Mouse (Mus musculus) spleen, adult 18-20 months (tissue): ENCODE data around the gene BC052040.

ENCODE experiments used
- DNase-seq, 2 experiments: peaks; one replicate each; pipeline ENCODE4 v3.0.0; 2022; ENCODE audit warnings: mixed read lengths in 2 of 2

The BC052040 gene

DNA sequence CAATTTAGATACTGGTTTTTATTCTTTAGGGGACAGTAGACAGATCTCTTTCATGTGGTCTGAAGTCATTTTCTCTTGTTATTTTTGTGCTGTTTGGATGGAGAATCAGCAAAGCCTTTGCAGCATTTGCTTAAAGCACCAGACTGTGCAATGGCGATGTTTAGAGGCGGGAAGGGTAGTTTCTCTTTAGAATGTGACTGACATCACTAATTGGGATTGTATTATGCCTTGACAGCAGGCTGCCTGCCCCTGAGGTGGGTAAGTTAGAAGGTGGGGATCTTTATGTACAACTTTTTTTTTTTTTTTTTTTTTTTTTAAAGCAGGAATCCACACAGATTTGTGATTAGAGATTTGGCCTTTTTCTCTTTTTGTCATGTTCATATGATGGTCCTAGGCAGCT, 20.6 kb downstream of the BC052040 start:
- no peak for DNase-seq

DNA sequence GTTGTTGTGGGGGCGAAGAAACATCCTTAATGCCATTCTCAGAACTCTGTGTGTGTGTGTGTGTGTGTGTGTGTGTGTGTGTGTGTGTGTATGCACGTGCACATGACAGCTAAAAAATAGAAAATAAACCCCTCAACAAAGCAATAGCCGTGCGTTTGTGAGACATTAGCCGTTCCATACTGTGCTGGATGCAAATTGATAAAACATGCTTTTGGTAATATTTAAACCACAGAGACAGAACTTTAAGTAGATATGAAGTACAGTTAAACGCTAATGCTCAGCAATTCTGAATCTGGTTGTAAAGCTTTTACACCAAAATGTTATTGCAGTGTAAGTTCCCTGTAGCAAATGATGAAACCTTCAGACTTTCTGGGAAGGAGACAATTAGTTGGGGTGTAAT, 22.6 kb downstream of the BC052040 start:
- no peak for DNase-seq

DNA sequence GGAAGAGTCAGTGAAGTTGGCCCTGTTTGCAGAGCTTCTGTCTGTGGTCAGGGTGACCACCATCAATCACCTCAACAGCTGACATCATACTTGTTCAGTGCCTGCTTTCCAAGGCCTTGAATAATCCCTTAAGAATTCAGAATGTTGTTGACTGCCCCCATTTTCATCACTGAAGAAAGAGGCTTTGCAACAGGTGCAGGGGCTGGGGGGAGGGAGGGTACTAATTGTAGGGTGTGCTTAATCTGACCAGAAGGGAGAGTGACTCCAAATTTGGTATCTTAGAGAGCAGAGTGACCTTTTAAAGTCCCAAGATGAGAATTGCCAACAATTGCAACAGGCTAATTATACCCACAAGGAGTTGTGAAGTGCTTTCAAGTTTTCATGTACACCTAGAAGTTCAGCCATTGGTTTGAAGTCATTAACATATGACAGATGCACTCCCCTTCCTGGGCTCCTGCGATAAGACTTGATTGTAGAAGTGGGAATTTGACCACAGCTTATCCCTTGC, 24.4 kb downstream of the BC052040 start:
- no peak for DNase-seq

DNA sequence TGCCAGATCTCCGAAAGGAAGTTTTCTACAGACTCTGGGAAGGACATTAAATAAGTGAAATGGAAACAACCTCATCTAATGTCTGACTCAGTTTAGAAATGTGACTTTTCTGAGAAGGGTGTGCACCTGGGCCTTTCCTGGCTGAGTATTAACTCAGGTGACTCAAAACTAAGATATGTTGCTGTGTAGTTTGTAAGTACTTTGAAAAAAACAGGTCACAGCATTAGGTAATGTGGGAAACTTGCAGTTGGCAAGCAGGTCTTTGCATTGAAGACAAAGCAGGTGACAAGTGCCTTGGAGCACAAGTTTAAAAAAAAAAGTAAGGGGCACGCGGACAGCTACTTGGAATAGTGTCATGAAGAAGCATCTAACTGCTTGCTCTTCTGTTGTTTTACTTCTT, 27.5 kb downstream of the BC052040 start:
- DNase-seq = no peak

DNA sequence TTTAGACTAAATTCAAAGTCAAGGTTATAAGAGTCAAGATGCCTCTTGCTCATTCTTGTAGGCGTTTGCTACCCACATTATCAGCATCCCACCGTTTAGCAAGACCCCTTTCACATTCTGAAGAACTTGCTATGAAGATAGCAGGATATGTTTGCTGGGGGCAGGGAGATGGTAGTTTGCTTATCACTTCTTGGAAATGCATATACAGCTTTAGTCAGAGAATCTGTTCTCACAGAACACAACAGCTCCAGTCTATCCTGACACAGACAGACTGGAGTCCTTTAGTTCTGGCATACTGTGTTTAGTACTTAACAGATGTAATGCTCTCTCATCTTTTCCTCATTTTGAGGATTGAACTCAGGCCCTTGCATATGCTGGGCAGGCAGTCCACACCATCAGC, 28.6 kb downstream of the BC052040 start:
- DNase-seq = no peak

DNA sequence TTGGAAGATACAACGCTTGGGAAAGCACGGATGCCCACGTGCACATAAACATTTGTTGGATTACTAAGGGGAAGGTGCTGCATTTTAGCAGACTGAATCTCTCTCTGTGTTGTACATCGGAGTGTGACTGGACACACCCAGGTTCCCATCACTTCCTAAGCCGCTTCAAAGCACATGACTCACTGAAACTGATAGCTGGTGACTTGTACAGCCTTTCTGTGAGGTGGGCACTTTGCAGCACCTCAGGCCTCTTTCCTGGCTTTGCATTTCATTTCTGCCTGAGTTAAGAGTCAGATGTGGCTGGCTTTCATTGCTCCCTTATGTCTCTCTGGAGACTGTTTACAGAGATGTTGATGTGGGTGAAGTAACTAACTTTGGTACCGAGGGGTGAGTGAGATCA, 29.0 kb downstream of the BC052040 start:
- no peak for DNase-seq

DNA sequence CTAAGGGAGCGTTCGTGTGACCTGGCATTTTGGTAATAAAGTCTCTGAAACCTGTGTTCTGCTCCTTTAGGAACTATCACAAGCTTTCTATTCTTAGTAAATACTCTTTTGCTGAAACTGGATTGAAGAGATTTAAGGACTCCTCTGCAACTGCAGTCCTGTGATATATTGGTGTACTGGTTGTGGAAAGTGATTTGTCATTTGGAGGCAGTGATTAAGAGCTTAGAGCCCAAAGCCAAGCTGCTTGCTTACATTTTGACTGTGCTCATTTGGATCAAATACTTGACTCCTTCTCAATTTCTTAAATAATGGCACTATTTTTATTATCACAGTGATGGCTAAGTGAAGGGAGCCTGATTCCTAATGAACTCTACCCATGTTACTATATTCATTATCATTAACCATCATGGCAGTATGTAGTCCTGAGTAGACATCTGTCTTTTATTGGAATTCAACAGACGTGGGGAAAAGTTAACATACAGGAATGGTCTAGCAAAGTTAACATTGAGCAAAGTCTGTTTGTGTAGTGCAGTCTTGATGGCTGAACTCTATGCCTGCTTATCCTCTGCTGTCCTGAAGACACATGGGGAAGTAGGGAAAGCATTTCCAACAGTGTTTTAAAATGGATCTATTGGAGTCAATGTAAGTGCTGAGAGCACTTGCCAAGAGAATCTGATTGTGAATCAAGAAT, 32.5 kb downstream of the BC052040 start:
- no peak for DNase-seq

DNA sequence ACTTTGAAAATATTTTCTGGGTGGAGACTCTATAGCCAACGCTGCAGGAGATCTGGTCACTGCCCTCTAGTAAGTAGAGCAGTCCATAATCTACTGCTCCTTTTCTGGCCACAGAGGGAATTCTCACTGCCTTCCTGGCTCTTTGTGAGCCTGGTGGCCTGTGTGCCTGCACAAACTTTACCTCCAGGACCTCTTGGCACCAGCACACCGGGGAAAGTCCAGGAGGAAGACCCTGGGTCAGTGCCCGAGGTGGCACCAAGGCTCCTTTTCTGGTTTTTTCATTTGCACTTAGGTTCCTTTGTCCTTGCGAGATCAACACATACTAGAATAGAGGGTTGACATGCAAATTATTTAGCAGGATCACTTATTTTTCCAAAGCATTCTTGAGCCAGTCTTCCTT, 47.0 kb downstream of the BC052040 start:
- DNase-seq = no peak

DNA sequence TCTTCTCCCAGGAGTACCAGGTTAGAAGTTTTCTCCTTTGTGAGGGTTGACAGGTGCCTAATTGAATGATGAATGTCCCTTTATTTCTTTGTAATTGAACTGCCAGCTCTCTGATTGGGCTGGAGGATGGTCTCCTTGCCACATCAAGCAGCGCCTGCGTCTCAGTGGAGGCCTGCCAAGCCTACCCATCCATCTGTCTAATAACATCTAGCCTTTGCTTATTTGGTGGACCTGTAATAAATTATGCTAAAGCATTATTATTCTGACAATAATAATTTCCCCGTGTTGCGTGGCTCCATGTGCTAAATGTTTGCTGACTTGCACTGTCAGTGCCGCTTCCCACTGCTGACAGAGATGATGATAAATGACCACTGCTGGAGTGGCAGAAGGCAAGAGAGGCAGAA, 49.5 kb downstream of the BC052040 start:
- DNase-seq = no peak

DNA sequence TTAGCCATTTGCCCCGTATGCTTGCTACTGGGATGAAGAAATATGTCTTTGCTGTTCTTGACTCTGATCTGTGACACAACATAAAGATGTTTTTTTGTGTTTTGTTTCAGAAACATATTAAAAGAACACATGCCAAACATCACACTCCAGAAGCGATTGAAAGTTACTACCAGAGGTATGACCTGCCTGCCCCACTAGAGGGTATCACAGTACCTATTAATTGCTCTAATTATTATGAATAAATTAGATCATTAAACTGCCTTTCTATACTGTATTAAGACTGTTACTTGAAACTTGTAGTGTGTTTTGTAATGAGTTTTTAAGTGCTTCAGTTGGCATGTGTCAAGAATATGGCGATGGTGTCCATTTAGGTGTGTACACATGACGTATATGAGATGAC, 50.3 kb downstream of the BC052040 start:
- no peak for DNase-seq

DNA sequence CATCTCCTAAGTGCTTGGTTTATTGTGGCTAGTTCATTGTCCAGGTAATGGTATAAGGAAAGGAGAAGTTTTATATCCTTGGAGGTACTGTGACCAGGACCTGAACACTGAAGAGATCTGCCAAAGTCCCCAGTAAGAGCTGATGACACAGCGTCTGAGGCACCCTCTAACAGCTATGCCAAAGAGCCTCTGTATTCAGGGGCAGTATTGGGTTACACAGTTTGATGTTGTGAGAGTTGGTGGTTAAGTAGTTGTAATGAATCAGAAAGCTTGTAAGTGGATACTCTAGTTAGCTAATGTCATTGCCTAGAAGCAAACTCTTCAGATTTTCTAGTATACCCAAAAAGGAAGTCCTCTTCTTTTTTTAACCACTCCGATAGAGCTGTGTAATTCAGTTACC, 68.7 kb downstream of the BC052040 start:
- no peak for DNase-seq

DNA sequence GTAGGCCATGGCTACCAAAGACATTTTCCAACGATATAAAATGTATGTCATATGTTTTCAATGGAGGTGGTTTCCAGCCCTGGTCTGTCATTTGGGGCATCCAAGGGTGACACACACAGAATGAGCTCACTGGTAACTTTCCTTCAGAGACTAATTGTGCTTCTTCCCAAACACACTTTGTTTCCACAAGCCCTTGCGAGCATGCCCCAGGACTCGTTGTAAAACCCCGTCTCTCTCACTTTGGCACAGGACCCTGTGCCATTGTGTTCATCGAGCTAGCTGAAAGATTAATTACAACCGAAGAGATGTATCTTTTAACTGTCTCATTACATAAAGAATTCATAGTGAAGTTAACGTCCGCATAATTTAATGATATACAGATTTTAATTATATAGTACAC, 78.2 kb downstream of the BC052040 start:
- no peak for DNase-seq

DNA sequence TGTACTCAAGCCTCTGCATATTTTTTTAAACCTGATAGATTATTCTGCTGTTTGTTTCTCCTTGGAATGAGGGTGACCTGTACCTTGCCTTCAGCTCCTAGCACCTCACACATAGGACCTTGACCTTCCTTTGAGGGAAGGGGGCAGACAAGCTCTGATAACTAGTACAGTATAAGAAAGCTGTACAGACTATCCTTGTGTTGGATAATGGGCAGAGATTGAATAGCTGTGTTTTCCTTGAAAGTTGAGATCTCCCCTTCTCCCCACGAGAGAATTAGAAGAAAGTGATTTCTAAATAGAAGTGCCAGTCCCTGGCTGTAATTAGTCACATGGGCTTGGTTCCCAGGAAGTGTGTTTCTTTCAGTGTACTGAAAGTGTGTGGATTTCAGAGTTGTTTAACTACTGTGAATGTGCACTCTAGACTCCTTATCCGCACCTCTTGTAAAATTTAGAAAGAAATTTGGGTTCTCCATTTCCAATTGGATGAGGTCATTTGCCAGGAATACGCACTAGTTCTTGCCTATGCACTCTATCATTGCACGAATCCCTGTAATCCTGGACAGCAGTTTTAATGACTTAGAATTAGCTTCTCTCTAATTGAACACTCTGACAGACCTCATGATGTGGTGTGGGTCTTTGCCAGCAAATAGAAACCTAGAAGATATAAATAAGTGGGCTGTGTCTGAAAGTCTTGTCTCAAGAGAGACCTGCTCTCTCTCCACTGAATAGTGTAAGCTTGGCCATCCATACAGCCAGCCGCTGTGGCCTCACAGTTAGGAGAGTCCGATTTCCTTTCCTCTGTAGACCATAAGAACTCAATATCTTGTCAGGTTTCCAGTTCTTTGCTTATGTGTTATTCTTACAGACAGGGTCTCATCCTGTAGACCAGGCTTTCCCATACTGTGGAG, 79.0 kb downstream of the BC052040 start:
- no peak for DNase-seq

DNA sequence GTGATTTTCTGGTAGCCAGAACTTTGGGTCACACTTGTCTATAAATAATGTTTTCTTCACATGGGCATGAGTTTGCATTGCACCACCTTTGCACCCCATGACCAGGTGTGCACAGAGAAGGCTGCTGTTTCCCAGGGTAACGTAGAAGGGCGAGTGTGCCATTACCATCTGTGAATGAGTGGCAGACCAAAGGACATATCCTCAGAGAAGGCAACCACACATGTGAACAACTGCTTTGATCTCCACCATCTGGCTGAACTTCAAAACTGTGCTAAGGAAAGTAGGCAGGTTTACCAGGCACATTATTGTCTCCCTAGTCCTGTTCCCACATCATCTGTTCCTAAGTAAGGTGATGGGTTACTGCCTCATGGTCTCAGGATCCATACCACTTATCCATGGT, 86.0 kb downstream of the BC052040 start:
- no peak for DNase-seq

DNA sequence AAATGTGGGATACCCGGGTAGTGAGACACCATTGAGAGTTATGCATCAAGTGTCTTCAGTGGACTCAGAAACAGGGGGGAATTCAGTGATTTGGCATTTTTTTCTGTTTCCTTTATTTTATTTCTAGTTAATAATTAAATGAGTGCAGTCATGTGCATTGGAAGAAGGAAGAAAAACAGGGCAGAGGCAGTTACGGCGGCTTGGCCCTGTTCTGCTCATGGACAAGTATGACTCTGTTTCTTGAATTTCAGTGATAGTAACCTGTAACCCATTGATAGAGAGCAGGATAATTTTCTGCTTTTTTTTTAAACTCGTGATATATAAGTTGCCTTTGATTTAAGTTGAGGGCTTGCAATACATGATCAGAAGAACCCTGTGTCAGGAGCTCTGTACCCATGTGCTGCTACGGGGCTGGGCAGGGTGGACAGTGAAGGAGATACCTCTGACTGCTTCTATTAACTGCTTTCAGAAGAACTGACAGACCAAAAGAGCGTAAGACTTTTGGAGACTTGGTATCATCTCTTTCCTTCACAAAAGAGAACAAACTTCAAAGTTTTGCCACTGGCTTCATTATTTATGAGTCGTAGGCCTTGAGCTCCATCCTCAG, 91.6 kb downstream of the BC052040 start:
- no peak for DNase-seq

DNA sequence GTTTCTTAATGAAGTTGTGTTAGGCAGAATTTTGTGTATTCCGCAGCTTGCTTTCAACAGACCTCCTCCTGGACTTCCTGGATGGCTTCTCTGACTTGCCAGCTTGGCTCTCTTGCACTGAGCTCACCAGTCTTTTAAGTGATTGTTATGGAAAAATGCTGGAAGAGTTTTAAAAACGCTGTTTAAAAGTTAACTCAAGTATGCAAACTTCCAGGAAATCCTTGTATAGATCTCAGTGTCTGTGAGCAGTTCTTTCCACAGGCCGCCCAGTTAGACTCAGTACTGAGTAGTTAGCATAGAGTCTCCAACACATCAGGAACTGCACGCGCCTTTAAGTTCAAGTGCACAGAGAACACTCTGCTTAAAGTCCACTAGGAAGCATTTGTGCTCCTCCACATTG, 97.3 kb downstream of the BC052040 start:
- no peak for DNase-seq

DNA sequence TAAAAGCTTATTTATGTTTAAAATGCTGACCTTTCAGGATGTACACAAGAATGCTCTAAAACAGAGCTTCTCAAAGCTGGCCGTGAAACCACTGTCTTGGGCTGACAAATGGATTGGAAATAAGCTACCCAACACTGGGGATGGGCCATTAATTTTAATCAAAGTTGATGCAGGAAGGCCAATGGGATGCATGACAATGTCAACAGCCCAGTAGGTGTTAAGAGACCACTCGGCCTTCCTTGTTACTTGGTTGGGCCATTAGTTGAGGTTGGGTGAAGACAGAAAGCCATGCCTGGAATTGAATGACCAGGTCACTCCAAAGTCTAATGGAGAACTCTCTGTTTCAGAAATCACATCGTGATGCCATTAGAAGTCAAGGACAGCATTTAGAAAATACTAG, 103.7 kb downstream of the BC052040 start:
- DNase-seq = no peak

DNA sequence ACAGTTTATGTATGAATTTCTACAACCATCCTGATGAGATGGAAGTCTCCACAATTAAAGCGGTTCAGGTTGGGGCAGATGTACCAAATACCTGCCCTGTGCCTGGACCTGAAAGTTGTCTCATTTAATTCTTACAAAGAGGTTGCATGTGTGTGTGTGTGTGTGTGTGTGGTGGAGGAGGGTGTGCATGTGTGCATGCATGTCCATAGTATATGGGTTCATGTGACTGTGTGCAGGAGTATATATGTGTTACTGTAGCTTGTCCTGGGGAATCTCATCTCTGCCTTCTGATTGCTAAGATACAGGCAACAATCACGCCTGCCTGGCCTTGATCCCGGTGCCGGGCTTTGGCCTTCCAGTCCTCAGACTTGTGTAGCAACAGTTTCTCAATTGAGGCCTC, 106.1 kb downstream of the BC052040 start:
- no peak for DNase-seq

DNA sequence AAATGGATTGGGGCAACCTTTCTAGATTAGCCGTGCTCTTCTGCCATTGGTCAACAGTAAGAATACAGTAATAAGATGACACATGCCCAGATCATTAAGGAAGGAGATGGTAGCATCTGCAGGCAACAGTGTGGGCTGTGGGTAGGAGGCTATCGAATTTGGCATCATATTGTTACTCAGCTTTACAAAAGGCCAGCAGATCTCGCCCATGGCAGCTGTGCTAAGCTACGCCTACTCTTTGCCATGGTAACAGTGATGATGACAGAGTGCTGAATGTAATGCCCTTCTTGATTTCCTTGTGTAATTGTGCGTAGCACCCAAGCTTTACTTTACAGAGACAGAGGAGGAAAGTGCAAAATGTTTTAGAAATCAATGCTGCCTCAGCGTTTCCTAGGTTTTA, 106.8 kb downstream of the BC052040 start:
- no peak for DNase-seq

DNA sequence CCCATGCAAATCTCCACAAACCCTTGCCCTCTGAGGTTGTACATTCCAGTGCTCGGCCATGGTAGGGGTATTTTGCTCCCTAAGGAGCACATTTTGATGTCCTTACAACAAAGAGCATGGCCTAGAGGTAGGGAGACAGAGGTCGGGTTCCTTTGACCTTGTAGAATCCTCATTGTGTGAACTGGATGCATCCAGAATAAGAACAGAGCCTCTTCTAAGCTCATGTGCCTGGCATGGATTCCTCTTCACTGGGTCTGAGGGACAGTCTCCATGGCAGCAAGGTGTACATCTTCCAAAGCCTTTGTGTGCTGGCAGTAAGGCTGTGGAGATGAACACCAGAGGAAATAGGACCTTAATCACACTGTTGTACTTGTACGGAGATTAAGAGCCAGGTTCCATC, 112.3 kb downstream of the BC052040 start:
- DNase-seq = no peak

DNA sequence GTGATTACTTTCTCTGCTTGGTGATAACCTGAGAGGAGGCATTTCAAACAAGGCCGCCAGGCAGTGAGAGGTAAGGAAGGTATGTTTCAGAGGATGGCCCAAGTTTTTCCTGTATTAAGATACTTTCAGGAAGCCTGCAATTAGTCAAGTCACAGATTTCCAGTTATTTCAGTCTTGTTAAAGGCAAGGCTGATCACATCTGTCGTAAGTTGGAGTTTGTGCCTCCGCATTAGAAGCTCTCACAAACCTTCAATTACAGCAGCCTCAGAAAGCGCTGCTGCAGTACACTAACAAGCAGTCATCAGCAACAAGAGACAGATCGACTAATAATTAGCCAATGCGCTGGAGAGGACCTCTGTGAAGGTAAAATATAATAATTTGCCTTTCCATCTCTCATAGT, 112.9 kb downstream of the BC052040 start:
- no peak for DNase-seq

DNA sequence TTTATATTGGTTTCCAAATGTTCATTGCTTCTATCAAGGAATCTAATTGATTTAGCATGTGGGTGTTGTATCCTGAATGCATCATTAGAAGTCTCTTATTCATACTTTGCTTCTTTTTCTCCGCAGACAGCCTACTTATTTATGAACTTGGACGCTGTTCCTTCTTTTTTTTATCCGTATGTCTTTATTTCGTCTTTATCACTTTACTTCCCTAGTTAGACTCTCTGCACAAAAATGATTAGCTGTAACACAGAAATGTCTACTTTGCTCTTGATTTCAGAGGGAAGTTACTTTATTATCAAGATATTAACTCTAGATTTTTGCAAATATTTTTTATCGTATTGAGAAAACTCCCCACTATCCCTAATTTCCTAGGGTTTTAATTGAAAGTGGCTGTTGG, 117.5 kb downstream of the BC052040 start:
- DNase-seq = no peak

DNA sequence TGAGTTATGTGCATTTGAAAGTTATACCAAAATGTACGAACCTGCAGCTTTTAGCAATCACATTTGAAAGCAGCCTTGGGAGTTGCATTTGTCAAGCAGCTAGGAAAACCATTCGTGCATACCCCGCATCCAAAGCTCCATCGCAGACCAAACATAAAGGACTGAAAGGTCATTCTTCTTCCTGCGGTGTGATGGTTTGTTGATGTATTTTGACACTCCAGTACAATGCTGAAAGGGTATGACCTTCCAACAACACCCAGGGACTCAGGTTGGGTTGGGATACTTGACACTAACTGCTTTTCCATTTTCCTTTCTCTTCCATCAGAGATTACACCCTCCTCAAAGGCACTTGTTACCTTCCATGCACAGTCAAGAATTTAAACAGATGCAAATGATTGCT, 121.1 kb downstream of the BC052040 start:
- DNase-seq = no peak

DNA sequence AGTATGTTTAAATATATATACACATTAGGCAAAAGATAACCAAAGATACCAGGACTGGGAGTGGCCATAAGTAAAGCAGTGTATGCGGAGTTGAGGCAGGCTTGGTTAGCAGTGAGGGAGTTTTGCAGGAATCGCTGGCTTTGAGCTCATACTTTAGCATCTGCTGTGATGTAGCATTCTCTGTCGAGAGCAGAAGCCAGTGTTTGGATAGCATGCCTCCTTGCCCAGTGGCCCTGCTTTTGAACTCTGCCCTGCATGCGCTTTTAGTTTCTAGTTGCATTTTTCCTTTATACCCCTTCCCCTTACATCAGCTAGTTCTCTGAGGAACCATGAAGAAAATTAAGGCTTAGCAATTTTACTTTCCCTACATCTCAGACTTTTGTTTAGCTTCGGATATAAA, 136.0 kb downstream of the BC052040 start:
- no peak for DNase-seq
